Mouse (Mus musculus): ENCODE data around the gene Dcbld2.
A peak's percentile ranks its signal among the peaks of the same experiment; 100 is the strongest.

Gene Dcbld2

GRCm38 (mm10) chr16:58497886-58498713 lies 89.9 kb downstream of the Dcbld2 start:
- DNase-seq = no peak

- no peak for DNase-seq
Measured at GRCm38 (mm10) chr16:58499172-58499584, 90.9 kb downstream of the Dcbld2 start.

GRCm38 (mm10) chr16:58499650-58500049 lies 91.4 kb downstream of the Dcbld2 start:
- no peak for DNase-seq

GRCm38 (mm10) chr16:58501760-58502301 lies 93.6 kb downstream of the Dcbld2 start:
- no peak for DNase-seq

- DNase-seq = no peak
Measured at GRCm38 (mm10) chr16:58502566-58502965, 94.3 kb downstream of the Dcbld2 start.

GRCm38 (mm10) chr16:58504945-58505344 lies 96.7 kb downstream of the Dcbld2 start:
- DNase-seq = no peak

- DNase-seq = peak; percentile 55 to 69
Measured at GRCm38 (mm10) chr16:58512181-58512761, 104.0 kb downstream of the Dcbld2 start.

GRCm38 (mm10) chr16:58512887-58513286 lies 104.6 kb downstream of the Dcbld2 start:
- peak; percentile 68 to 77 for DNase-seq

- peak in 1 of 2 experiments; percentile 64 for DNase-seq
Measured at GRCm38 (mm10) chr16:58513755-58514154, 105.5 kb downstream of the Dcbld2 start.

- DNase-seq = peak; percentile 61 to 65
Measured at GRCm38 (mm10) chr16:58514565-58514964, 106.3 kb downstream of the Dcbld2 start.

- DNase-seq = no peak
Measured at GRCm38 (mm10) chr16:58516161-58516560, 107.9 kb downstream of the Dcbld2 start.

GRCm38 (mm10) chr16:58516960-58517798 lies 108.9 kb downstream of the Dcbld2 start:
- DNase-seq = no peak

Measured in kidney, postnatal 25 days (tissue).